Mouse (Mus musculus) Patski (cell line): ENCODE data around the gene Itpr2. TPM values are rescaled to one million over a fixed set of nuclear protein-coding genes. Genes with fewer than 3 reads are reported as not detected.
A peak's percentile ranks its signal among the peaks of the same experiment; 100 is the strongest.

Source experiments
- ATAC-seq: fragments of 100-300 bp; one replicate; pipeline ENCODE4 v1.8.0; 2021
- CTCF ChIA-PET: fragments of 350-600 bp; sonication (Branson Sonifier 250); formaldehyde crosslinking; loops from one replicate; lab custom pipeline; 2022; ENCODE audit warnings: inconsistent platforms; lab: Charles Lee
- POLR2A ChIA-PET: fragments of 350-600 bp; sonication (Branson Sonifier 250); formaldehyde crosslinking; loops from one replicate; lab custom pipeline; 2022; ENCODE audit warnings: antibody characterized with exemption, inconsistent platforms; lab: Charles Lee
- DNase-seq: peaks from one replicate; pipeline ENCODE4 v3.0.0-alpha.2; 2011; ENCODE audit warnings: low read depth, low spot score
- H3K27me3 ChIP-seq: fragments of 371-371 bp; one replicate; pipeline ENCODE4 v1.5.1; 2021
- CTCF ChIP-seq: fragments of 100-300 bp; IDR thresholded peaks from one replicate; pipeline ENCODE4 v1.5.1; 2021
- in situ Hi-C: fragments of 300-500 bp; cut with MboI; formaldehyde crosslinking; loops from 3 replicates; pipeline ENCODE4 v1.11.1; 2018; ENCODE audit warnings: low pct_unique_long_range_greater_than_20kb, mixed read lengths
- polyA plus RNA-seq: library from polyadenylated mRNA; unstranded; gene quantifications from one replicate; pipeline ENCODE4 v1.2.3, GENCODE M21; 2021

Itpr2 gene
- polyA plus RNA-seq, 1 experiment from 2014 or later = 12.7 TPM

- ATAC-seq = no peak
- ChIA-PET CTCF (no interaction called here), POLR2A (no interaction called here)
- no peaks in the 10 kb centered on the region for H3K27me3 ChIP-seq
- in situ Hi-C loops = no loop called here
- DNase-seq = no peak
- no peak for TF ChIP-seq CTCF
Observed at GRCm38 (mm10) chr6:146081578-146081977, 420.4 kb downstream of the Itpr2 start.

- POLR2A ChIA-PET = no interaction called here
- CTCF ChIA-PET = interaction anchor here (0.8 to 2.9 kb wide), 7 partner anchors 10 to 168 kb away, joined by 3 to 9 read pairs (median 6); no protein-coding TSS in a partner anchor
- no peak for DNase-seq
- ATAC-seq = no peak
- no peaks in the 10 kb centered on the region for H3K27me3 ChIP-seq
- in situ Hi-C loops = no loop called here
- TF ChIP-seq CTCF = no peak
Observed at GRCm38 (mm10) chr6:146080546-146081512, 421.2 kb downstream of the Itpr2 start.

GRCm38 (mm10) chr6:146079734-146080443, 422.1 kb downstream of the Itpr2 start:
- TF ChIP-seq CTCF = no peak
- ATAC-seq (no peak), DNase-seq (no peak)
- in situ Hi-C loops = no loop called here
- CTCF ChIA-PET = interaction anchor here (0.8 to 2.9 kb wide), 22 partner anchors 9 to 233 kb away, joined by 3 to 9 read pairs (median 3); no protein-coding TSS in a partner anchor
- POLR2A ChIA-PET = no interaction called here
- H3K27me3 ChIP-seq = no peaks in the 10 kb centered on the region

GRCm38 (mm10) chr6:146079261-146079660, 422.8 kb downstream of the Itpr2 start:
- no peaks in the 10 kb centered on the region for H3K27me3 ChIP-seq
- ATAC-seq = no peak
- ChIA-PET POLR2A (no interaction called here), CTCF (interaction anchor here (0.9 to 2.9 kb wide), 22 partner anchors 11 to 232 kb away, joined by 3 to 9 read pairs (median 4); no protein-coding TSS in a partner anchor)
- no peak for DNase-seq
- in situ Hi-C loops = no loop called here
- TF ChIP-seq CTCF = peak; percentile 74

- DNase-seq = no peak
- no peak for ATAC-seq
- no peaks in the 10 kb centered on the region for H3K27me3 ChIP-seq
- no peak for TF ChIP-seq CTCF
- in situ Hi-C loops = no loop called here
- ChIA-PET POLR2A (interaction anchor here (0.5 kb wide), 1 partner anchor 110 kb away, joined by 7 read pairs; no protein-coding TSS in a partner anchor), CTCF (interaction anchor here (0.8 to 2.9 kb wide), 8 partner anchors 33 to 218 kb away, joined by 3 to 6 read pairs (median 4); no protein-coding TSS in a partner anchor)
Observed at GRCm38 (mm10) chr6:146078136-146078535, 423.9 kb downstream of the Itpr2 start.

GRCm38 (mm10) chr6:146077124-146077889, 424.7 kb downstream of the Itpr2 start:
- no peaks in the 10 kb centered on the region for H3K27me3 ChIP-seq
- no peak for ATAC-seq
- CTCF ChIA-PET = interaction anchor here (0.8 to 2.9 kb wide), 3 partner anchors 34 to 99 kb away, joined by 3 to 6 read pairs (median 3); no protein-coding TSS in a partner anchor
- TF ChIP-seq CTCF = peak; percentile 63
- POLR2A ChIA-PET = no interaction called here
- in situ Hi-C loops = no loop called here
- DNase-seq = no peak

GRCm38 (mm10) chr6:146072842-146073241, 429.2 kb downstream of the Itpr2 start:
- H3K27me3 ChIP-seq = no peaks in the 10 kb centered on the region
- TF ChIP-seq CTCF = no peak
- ATAC-seq (no peak), DNase-seq (no peak)
- ChIA-PET POLR2A (no interaction called here), CTCF (interaction anchor here (0.7 to 1.3 kb wide), 2 partner anchors 92 to 211 kb away, joined by 3 to 4 read pairs; no protein-coding TSS in a partner anchor)
- in situ Hi-C loops = no loop called here

- in situ Hi-C loops = no loop called here
- ChIA-PET CTCF (interaction anchor here (1.2 kb wide), 1 partner anchor 84 kb away, joined by 4 read pairs; no protein-coding TSS in a partner anchor), POLR2A (no interaction called here)
- TF ChIP-seq CTCF = no peak
- DNase-seq (no peak), ATAC-seq (no peak)
- H3K27me3 ChIP-seq = no peaks in the 10 kb centered on the region
Observed at GRCm38 (mm10) chr6:146071883-146072282, 430.1 kb downstream of the Itpr2 start.

Other genes with a start within 250 kb of the Itpr2 start
- gene Fgfr1op2, start 75.0 kb upstream of the Itpr2 start, polyA plus RNA-seq = 75.5 TPM
- 54.7 TPM for gene Ints13, start 75.6 kb upstream of the Itpr2 start, polyA plus RNA-seq
- gene Med21, start 140.3 kb upstream of the Itpr2 start, polyA plus RNA-seq = 99.0 TPM
- gene Tm7sf3, start 140.6 kb upstream of the Itpr2 start, polyA plus RNA-seq = 54.8 TPM
- 17.3 TPM for gene Stk38l, start 222.8 kb upstream of the Itpr2 start, polyA plus RNA-seq